Mouse (Mus musculus): ENCODE data around the gene Tll1. TPM values are rescaled to one million over a fixed set of nuclear protein-coding genes. Genes with fewer than 3 reads are reported as not detected.
A peak's percentile ranks its signal among the peaks of the same experiment; 100 is the strongest.

The Tll1 gene
- 1.2 and 1.6 TPM in 2 replicates for polyA plus RNA-seq (2015; fragmentation: Nextera tagmentation; extraction: Ambion mirVana)

DNA sequence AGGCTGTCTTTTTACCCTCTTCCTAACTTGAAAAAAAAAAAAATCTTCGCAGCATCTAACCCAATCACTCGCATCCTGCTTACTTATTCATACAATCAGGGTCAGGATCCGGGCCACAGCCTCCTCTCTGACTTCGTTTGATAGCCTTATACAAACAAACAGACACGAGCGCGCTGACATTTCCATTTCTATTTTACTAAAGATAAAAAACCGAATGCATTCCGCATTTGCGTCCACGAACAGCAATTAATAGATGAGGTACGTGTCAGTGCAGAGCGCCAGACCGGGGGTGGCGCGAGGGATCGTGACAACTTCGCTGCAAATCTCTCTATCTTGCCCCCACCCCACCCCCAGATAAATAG is at the start of gene Tll1:
Gene Tll1, minus strand, starts transcription at position 248 of the 362 bp plus-strand sequence.
- no peaks in the 10 kb centered on the region for H3K9me3 ChIP-seq (replicated peaks)
- under 1% methylated on average over 18 of the region's 18 CpGs for WGBS
- H3K4me3 ChIP-seq, result peak within 1 kb of the TSS; percentile 65
- H3K9ac ChIP-seq, result peak within 1 kb of the TSS; percentile 76
- peak; percentile 44; the same call in 1 of the 2 replicates for ATAC-seq
- H3K4me2 ChIP-seq, result peak within 1 kb of the TSS; percentile 95
- peaks cover 19% of the 10 kb centered on the region for H3K4me1 ChIP-seq
- no peaks in the 10 kb centered on the region for H3K36me3 ChIP-seq (ENCODE audit: poor library complexity, severe bottlenecking)
- no peak within 1 kb of the TSS for H3K27ac ChIP-seq
- peaks cover 23% of the 10 kb centered on the region for H3K27me3 ChIP-seq

DNA sequence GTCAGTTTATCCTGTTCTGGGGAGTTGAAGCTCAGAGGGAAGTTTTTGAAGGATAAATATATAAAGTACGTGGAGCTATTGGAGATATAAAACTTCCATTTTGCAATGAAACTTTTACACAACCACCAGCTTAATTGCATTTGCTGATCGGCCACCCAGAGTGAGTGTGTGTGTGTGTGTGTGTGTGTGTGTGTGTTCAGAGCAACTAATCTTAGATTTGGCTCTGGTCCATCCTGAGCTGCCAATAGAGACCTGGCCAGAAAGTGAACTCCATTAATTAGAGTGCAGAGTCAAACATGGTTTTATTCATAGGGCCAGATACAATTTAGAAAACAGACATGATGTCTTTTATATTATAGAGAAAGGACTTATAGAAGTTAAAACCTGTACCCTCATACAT is 32.6 kb upstream of the Tll1 start:
- Histone ChIP-seq H3K9me3 (replicated peaks) (no peaks in the 10 kb centered on the region), H3K9ac (no peak overlapping the region), H3K27ac (no peak overlapping the region), H3K4me2 (no peak overlapping the region), H3K4me1 (no peaks in the 10 kb centered on the region), H3K36me3 (ENCODE audit: poor library complexity, severe bottlenecking) (no peaks in the 10 kb centered on the region), H3K27me3 (no peaks in the 10 kb centered on the region), H3K4me3 (no peak overlapping the region)
- no peak for ATAC-seq
- WGBS, result 78% methylated on average over 2 of the region's 2 CpGs

DNA sequence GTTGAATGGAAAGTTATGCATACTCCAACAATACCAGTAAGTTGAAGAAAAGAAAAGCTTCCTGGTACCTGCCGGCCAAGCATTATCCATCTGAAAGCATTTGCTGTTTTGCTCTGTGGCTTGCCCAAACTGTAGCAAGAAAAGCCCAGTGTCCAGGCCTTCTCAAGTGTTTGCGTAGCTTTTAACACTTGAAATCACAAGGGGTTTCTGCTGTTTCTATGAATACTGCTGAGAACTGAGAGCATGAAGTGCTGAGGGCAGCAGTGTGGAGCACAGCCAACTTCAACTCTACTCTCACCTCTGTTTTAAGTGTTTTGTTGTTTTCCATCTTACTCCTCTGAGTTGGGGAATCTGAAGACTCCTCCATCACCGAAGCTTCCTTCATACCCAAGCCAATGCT is 15.5 kb upstream of the Tll1 start:
- WGBS, result 85% methylated on average over 3 of the region's 3 CpGs
- Histone ChIP-seq H3K4me2 (no peak overlapping the region), H3K27ac (no peak overlapping the region), H3K9ac (no peak overlapping the region), H3K4me3 (no peak overlapping the region), H3K27me3 (no peaks in the 10 kb centered on the region), H3K9me3 (replicated peaks) (no peaks in the 10 kb centered on the region), H3K36me3 (ENCODE audit: poor library complexity, severe bottlenecking) (no peaks in the 10 kb centered on the region), H3K4me1 (no peaks in the 10 kb centered on the region)
- no peak for ATAC-seq

DNA sequence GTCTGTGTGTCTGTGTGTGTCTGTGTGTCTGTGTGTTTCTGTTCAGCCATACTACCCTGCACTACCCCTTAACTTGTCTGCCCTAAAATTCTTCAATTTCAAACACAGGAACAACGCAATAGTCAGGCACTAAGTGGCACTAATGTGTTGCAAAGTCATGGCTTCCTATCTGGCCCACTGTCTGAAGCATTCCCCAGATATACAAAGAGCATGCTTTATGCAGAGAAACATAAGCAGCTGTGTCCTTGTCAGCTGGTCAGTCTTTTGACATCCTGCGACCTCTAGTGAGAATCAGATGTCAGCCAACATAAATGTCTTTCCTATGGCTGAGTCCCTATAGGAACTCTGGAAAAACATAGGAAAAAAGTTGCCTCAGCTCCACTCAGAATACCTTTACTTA is 11.6 kb upstream of the Tll1 start:
- no peak overlapping the region for H3K4me2 ChIP-seq
- no peaks in the 10 kb centered on the region for H3K9me3 ChIP-seq (replicated peaks)
- H3K36me3 ChIP-seq (ENCODE audit: poor library complexity, severe bottlenecking), result no peaks in the 10 kb centered on the region
- ATAC-seq, result no peak
- H3K9ac ChIP-seq, result no peak overlapping the region
- H3K27ac ChIP-seq, result no peak overlapping the region
- H3K4me3 ChIP-seq, result no peak overlapping the region
- H3K27me3 ChIP-seq, result no peaks in the 10 kb centered on the region
- WGBS, result 59% methylated on average over 2 of the region's 2 CpGs
- peaks cover 9% of the 10 kb centered on the region for H3K4me1 ChIP-seq

DNA sequence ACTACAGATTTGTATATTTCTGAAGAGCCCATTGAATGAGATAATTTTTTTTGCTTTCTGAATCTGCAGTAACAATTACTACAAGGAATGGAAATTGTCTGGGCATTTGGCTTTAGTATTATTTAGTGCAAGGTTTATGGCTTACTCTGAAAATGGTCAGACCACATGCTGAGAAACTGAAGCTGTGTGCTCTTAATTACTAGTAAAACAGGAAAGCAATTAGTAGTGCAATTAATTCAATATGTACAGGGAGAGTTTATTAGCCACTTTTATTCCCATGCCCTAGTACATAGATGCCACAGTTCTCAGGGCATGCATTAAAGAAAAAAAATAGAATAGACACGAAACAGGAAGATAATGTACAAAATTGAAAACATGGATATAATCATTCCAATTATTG is 10.2 kb upstream of the Tll1 start:
- Histone ChIP-seq H3K9ac (no peak overlapping the region), H3K27ac (no peak overlapping the region), H3K4me1 (peaks cover 9% of the 10 kb centered on the region), H3K36me3 (ENCODE audit: poor library complexity, severe bottlenecking) (no peaks in the 10 kb centered on the region), H3K4me3 (no peak overlapping the region), H3K4me2 (no peak overlapping the region), H3K9me3 (replicated peaks) (peaks cover 4% of the 10 kb centered on the region; the same call in 1 of the 2 replicates), H3K27me3 (no peaks in the 10 kb centered on the region)
- WGBS, result 44% methylated on average over 1 of the region's 1 CpGs
- ATAC-seq, result no peak; the same call in 1 of the 2 replicates

DNA sequence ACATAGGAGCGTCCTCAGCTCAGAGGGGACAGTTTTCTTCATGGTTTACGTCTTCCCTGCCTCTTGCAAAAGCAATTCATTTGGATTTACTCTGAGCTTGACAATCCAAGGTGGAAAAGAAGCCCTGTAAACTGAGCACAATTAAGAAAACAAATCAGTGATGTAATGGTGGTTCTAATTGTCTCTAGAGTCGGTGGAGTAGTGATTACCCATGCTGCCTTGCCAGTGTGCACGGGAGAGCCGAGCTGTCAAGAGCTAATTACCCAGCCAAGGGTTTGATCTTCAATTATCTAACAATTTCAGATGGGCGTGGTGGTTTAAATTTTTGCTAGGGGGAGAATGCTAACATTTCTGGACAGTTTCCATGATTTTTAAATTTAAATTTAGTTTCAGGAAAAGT is 9.3 kb upstream of the Tll1 start:
- Histone ChIP-seq H3K27ac (0 out of 2 replicates have a peak overlapping the region, but pooled peaks have one; percentile 35), H3K36me3 (ENCODE audit: poor library complexity, severe bottlenecking) (no peaks in the 10 kb centered on the region), H3K4me2 (peak overlapping the region; percentile 32), H3K4me1 (peaks cover 9% of the 10 kb centered on the region), H3K4me3 (no peak overlapping the region), H3K9me3 (replicated peaks) (peaks cover 4% of the 10 kb centered on the region; the same call in 1 of the 2 replicates), H3K27me3 (no peaks in the 10 kb centered on the region), H3K9ac (no peak overlapping the region)
- peak; percentile 93 for ATAC-seq
- WGBS, result 19% methylated on average over 6 of the region's 6 CpGs

DNA sequence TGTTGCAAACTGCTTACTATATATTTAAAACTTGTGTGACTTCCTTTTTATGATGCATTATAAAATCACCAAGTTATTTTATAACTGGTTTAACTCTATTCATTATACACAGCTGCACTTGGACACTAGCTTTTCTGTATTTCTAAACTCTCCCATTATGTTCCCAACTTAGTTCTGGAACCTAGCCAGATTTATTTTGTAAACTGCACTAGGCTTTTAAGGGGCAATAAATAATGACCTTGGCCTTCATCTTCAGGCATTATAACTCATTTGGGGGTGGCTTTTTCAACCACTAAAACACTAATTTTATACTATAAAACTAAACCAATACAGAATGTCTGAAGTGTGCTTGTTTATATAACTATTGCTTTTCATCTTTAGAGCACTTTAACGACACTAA is 8.8 kb upstream of the Tll1 start:
- no peak overlapping the region for H3K9ac ChIP-seq
- H3K4me2 ChIP-seq, result peak overlapping the region; percentile 32; the same call in 1 of the 2 replicates
- 0 out of 2 replicates have a peak overlapping the region, but pooled peaks have one; percentile 35 for H3K27ac ChIP-seq
- H3K9me3 ChIP-seq (replicated peaks), result peaks cover 4% of the 10 kb centered on the region; the same call in 1 of the 2 replicates
- H3K36me3 ChIP-seq (ENCODE audit: poor library complexity, severe bottlenecking), result no peaks in the 10 kb centered on the region
- 38% methylated on average over 1 of the region's 1 CpGs for WGBS
- ATAC-seq, result no peak
- no peaks in the 10 kb centered on the region for H3K27me3 ChIP-seq
- H3K4me3 ChIP-seq, result no peak overlapping the region
- peaks cover 9% of the 10 kb centered on the region for H3K4me1 ChIP-seq

DNA sequence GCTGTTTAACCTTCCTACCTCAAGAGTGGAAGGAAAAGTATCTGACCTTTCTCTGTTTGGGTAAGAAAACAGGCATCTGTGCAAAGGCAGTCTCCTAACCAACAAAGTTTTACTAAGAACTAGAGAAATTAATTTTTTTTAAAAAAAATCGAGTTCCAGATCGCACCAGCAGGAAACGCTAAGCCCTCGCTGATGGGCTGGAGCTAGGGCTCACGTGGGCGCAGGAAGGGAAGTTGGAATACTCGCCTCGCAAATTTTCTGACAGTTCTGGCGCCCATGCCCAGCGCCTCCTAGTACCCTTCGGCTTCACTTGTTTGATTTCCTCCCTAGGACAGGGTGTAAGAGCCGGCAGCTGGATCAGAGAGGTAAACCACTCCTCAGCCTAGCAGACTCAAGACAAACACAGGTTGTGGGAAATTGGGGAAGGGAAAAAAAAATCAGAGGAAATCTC is 365 bp upstream of the Tll1 start:
- Histone ChIP-seq H3K4me3 (peak overlapping the region; percentile 65), H3K4me1 (peaks cover 19% of the 10 kb centered on the region), H3K9ac (peak overlapping the region; percentile 76), H3K27ac (no peak overlapping the region), H3K4me2 (peak overlapping the region; percentile 95), H3K27me3 (peaks cover 23% of the 10 kb centered on the region), H3K9me3 (replicated peaks) (no peaks in the 10 kb centered on the region), H3K36me3 (ENCODE audit: poor library complexity, severe bottlenecking) (no peaks in the 10 kb centered on the region)
- under 1% methylated on average over 12 of the region's 12 CpGs for WGBS
- peak; percentile 56 for ATAC-seq

DNA sequence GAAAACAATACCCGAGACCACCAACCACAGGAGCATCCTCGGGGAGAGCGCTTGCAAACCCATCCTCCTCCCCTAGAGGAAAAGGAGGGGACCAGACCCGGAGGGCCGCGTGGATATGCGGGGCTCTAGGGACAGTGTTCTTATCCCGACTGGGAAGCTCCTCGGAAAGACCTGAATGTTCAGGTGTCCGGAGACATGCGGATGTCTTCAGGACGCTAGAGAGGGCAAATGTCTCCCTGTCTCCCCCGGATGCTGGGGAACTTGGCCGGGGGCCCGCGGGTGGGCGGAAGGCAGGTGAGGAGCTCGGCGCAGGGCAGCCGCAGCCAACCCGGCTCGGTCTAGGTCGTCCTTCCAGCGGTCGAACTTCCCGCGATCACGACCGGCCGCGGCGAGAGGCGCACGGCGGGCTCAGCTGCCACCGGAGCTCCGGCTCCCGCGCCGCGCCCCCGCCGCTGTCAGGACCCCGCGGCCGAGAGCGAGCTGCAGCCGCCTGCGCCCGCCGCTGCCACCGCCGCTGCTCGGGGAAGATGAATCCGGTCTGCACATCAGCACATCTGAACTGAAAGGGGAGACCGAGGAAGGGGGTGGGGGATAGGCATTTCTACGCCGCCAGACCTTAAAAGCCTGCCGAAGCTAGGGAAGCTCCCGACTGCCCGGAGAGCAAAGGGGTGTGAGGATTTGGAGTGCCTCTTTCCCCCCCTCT is 599 bp downstream of the Tll1 start:
- Histone ChIP-seq H3K9ac (peak overlapping the region; percentile 76), H3K9me3 (replicated peaks) (no peaks in the 10 kb centered on the region), H3K36me3 (ENCODE audit: poor library complexity, severe bottlenecking) (no peaks in the 10 kb centered on the region), H3K4me3 (peak overlapping the region; percentile 65), H3K27me3 (peaks cover 23% of the 10 kb centered on the region), H3K4me1 (peaks cover 19% of the 10 kb centered on the region), H3K27ac (no peak overlapping the region), H3K4me2 (peak overlapping the region; percentile 95)
- under 1% methylated on average over 53 of the region's 61 CpGs for WGBS
- ATAC-seq, result peak; percentile 81

DNA sequence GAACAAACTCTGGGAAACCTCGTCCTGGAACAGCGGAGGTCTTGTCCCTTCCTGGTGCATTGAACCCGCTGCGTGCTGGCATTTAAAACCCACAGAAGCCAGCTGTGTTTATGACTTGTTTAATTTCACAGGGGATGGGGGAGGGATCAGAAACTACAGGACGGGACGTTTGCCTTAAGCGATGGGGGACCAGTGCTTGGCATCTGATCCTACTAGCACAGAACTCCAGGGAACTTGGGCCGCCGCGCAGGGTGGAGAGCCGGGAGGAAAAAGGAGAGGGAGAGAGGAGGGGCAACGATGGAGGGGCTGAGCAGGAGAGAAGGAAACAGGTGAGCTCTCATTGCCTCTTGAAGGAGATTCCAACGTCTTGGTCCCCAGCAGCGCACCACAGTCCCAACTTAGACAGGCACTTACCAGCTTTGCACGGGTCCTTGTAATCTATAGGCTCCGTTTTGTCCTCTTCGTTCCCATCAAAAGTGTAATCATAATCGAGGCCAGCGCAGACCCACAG is 1.2 kb downstream of the Tll1 start:
- Histone ChIP-seq H3K4me3 (peak overlapping the region; percentile 65), H3K9ac (peak overlapping the region; percentile 76), H3K27me3 (peaks cover 23% of the 10 kb centered on the region), H3K36me3 (ENCODE audit: poor library complexity, severe bottlenecking) (no peaks in the 10 kb centered on the region), H3K4me1 (peaks cover 19% of the 10 kb centered on the region), H3K9me3 (replicated peaks) (no peaks in the 10 kb centered on the region), H3K27ac (no peak overlapping the region), H3K4me2 (peak overlapping the region; percentile 95)
- ATAC-seq, result peak; percentile 48
- 1% methylated on average over 19 of the region's 19 CpGs for WGBS

DNA sequence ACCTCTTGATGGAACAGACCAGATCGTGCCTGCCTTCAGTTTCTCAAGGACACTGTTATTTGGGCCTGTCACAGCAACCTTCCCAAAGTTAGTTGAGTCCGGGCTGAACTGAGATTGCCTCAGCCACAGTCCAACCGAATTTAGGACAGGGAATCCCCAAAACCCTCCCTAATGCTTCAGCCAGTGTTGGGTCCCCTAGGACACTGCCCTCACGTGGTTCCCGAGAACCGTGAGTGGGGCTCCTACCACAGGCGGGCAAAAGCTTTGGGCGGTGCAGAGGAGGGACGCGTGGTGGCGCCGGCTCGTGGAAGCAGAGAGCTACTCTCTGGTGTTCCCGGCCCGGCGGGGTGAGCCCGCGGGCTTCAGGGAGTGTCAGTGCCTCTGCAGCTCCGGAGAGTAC is 1.9 kb downstream of the Tll1 start:
- Histone ChIP-seq H3K36me3 (ENCODE audit: poor library complexity, severe bottlenecking) (no peaks in the 10 kb centered on the region), H3K9ac (0 out of 2 replicates have a peak overlapping the region, but pooled peaks have one; percentile 16), H3K4me2 (peak overlapping the region; percentile 95), H3K27ac (no peak overlapping the region), H3K4me1 (peaks cover 19% of the 10 kb centered on the region), H3K4me3 (peak overlapping the region; percentile 65), H3K27me3 (peaks cover 23% of the 10 kb centered on the region), H3K9me3 (replicated peaks) (no peaks in the 10 kb centered on the region)
- 3% methylated on average over 19 of the region's 19 CpGs for WGBS
- peak; percentile 69 for ATAC-seq

DNA sequence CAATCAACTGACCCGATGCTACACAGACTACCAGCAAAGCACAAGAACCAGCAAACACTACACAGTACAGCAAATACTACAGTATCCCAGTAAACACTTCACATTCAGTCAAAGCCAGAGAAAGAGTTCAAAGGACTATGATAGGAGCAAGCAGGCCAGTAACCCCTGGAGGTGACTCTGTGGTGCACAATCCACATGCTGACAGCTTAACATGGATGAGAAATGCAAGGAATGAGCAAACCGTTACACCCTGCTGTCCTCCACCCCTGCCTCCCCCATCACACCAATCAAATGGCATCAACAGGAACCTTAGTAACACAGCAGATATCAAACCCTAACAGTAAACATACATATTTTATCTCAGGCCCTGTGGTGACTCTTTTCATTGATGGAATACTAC is 7.7 kb downstream of the Tll1 start:
- WGBS, result 84% methylated on average over 2 of the region's 2 CpGs
- H3K36me3 ChIP-seq (ENCODE audit: poor library complexity, severe bottlenecking), result no peaks in the 10 kb centered on the region
- no peak overlapping the region for H3K9ac ChIP-seq
- no peak overlapping the region for H3K4me2 ChIP-seq
- no peaks in the 10 kb centered on the region for H3K4me1 ChIP-seq
- H3K27me3 ChIP-seq, result no peaks in the 10 kb centered on the region
- no peaks in the 10 kb centered on the region for H3K9me3 ChIP-seq (replicated peaks)
- no peak overlapping the region for H3K4me3 ChIP-seq
- ATAC-seq, result no peak
- no peak overlapping the region for H3K27ac ChIP-seq
